Mouse (Mus musculus) hindbrain, embryonic 12.5 days (tissue): ENCODE measurements around the gene Cttn. TPM values are rescaled to one million over a fixed set of nuclear protein-coding genes. Genes with fewer than 3 reads are reported as not detected.
A peak's percentile ranks its signal among the peaks of the same experiment; 100 is the strongest.

ENCODE experiments used
- ATAC-seq: fragments of 200-750 bp; cut with Nextera tagmentation; 2 replicates; pipeline ENCODE4 v1.8.0; 2017; ENCODE audit warnings: moderate TSS enrichment; ENCODE audit not compliant: low FRiP score
- H3K27ac ChIP-seq: fragments of 300-500 bp; sonication (generic); 2 replicates; pipeline ENCODE4 v1.5.1; 2016; ENCODE audit warnings: mild to moderate bottlenecking
- H3K27me3 ChIP-seq: fragments of 300-500 bp; sonication (generic); 2 replicates; pipeline ENCODE4 v1.6.1; 2016; ENCODE audit warnings: mild to moderate bottlenecking
- H3K36me3 ChIP-seq: fragments of 300-500 bp; sonication (generic); 2 replicates; pipeline ENCODE4 v1.6.1; 2016; ENCODE audit warnings: mild to moderate bottlenecking
- H3K4me1 ChIP-seq: fragments of 300-500 bp; sonication (generic); 2 replicates; pipeline ENCODE4 v1.6.1; 2016
- H3K4me2 ChIP-seq: fragments of 300-500 bp; sonication (generic); replicated peaks from 2 replicates; pipeline ENCODE4 v1.6.1; 2016; ENCODE audit warnings: mild to moderate bottlenecking
- H3K4me3 ChIP-seq: fragments of 300-500 bp; sonication (generic); 2 replicates; pipeline ENCODE4 v1.5.1; 2016; ENCODE audit warnings: mild to moderate bottlenecking
- H3K9ac ChIP-seq: fragments of 300-500 bp; sonication (generic); 2 replicates; pipeline ENCODE4 v1.6.1; 2016; ENCODE audit warnings: mild to moderate bottlenecking, moderate library complexity
- H3K9me3 ChIP-seq: fragments of 300-500 bp; sonication (generic); replicated peaks from 2 replicates; pipeline ENCODE4 v1.6.1; 2016; ENCODE audit warnings: mild to moderate bottlenecking
- WGBS: fragments of 180-500 bp; shearing (Covaris S2); methylation state at CpG from one replicate; pipeline ENCODE4 v1.1.7; 2016; 5-methylcytosine and 5-hydroxymethylcytosine counted together
- polyA plus RNA-seq: library from polyadenylated mRNA; unstranded; fragments of >200 nt; fragmentation: Nextera tagmentation; extraction: Ambion mirVana; gene quantifications from 2 replicates; pipeline ENCODE4 v1.2.1, GENCODE M21; 2016

Cttn gene
- polyA plus RNA-seq, 1 experiment from 2014 or later, result 198 TPM

GRCm38 (mm10) chr7:144471103-144471502 is 294 bp upstream of the Cttn start:
- Histone ChIP-seq H3K4me2 (peak overlapping the region; percentile 91), H3K27me3 (no peaks in the 10 kb centered on the region), H3K9me3 (no peaks in the 10 kb centered on the region), H3K9ac (peak overlapping the region; percentile 97), H3K4me3 (peak overlapping the region; percentile 87), H3K36me3 (peaks cover 4% of the 10 kb centered on the region), H3K4me1 (peaks cover 18% of the 10 kb centered on the region), H3K27ac (peak overlapping the region; percentile 80)
- WGBS, result 73% methylated on average over 2 of the region's 2 CpGs
- ATAC-seq, result no peak

DNA sequence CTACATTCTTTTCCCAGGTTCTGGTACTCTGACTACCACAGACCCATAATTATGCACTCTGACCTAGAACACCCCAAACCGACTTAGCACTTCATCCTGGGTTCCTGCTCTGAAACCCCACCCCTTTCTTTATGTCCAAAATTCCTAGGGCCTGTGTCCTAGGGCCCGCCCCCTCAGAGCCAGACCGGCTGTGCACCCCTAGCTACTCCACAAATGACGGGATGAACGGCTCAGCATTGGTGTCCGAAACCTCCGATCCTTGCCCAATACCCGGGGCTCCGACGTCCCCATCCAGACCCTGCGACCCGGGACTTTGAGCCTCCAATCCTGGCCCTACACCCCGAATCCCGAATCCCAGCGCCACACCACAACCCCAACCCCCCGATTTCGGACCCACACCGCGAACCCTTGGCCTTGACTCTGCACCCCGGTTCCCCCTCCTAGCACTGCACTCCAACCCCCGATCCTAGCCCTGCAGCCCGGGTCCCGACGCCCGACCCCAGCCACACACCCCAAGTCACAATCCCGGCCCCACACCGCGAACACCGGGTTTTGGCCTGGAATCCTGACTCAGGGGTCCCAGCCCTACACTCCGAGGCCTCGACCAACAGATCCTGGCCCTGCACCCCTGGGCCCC is 783 bp downstream of the Cttn start:
- Histone ChIP-seq H3K36me3 (peaks cover 10% of the 10 kb centered on the region), H3K4me3 (peak overlapping the region; percentile 87), H3K4me2 (peak overlapping the region; percentile 91), H3K9me3 (no peaks in the 10 kb centered on the region), H3K9ac (peak overlapping the region; percentile 97), H3K27ac (peak overlapping the region; percentile 80), H3K4me1 (peaks cover 18% of the 10 kb centered on the region), H3K27me3 (no peaks in the 10 kb centered on the region)
- ATAC-seq, result peak; percentile 85
- WGBS, result under 1% methylated on average over 31 of the region's 31 CpGs

- no peak for ATAC-seq
- peak overlapping the region; percentile 91 for H3K4me2 ChIP-seq
- peak overlapping the region; percentile 97 for H3K9ac ChIP-seq
- H3K27ac ChIP-seq, result peak overlapping the region; percentile 80
- H3K4me1 ChIP-seq, result peaks cover 18% of the 10 kb centered on the region
- peak overlapping the region; percentile 87 for H3K4me3 ChIP-seq
- no peaks in the 10 kb centered on the region for H3K9me3 ChIP-seq
- WGBS, result 24% methylated on average over 4 of the region's 4 CpGs
- no peaks in the 10 kb centered on the region for H3K27me3 ChIP-seq
- peaks cover 18% of the 10 kb centered on the region for H3K36me3 ChIP-seq
Observed at GRCm38 (mm10) chr7:144469181-144469641, 1.6 kb downstream of the Cttn start.

DNA sequence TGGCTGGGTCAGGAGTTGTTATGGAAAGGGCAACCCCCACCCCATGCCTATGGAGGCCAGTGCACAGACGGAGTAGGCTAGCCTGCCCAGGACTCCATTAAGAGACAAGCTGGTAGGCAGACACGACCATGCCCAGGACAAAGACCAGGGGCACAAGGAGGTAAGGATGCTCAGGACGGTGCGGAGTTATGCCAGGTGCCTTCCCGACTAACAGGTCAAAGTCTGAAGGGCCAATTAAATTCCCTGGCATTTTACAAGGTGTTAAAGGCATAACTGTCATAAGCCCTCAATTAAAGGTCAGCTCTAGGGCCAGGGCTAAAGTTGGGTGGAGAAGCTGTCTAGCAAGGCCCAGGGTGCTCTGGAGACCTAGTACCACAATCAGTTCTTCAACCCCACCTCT is 2.1 kb downstream of the Cttn start:
- Histone ChIP-seq H3K27ac (0 out of 2 replicates have a peak overlapping the region, but pooled peaks have one; percentile 80), H3K4me3 (no peak overlapping the region), H3K4me2 (peak overlapping the region; percentile 91), H3K36me3 (peaks cover 21% of the 10 kb centered on the region), H3K9ac (no peak overlapping the region), H3K27me3 (no peaks in the 10 kb centered on the region), H3K4me1 (peaks cover 18% of the 10 kb centered on the region), H3K9me3 (no peaks in the 10 kb centered on the region)
- 92% methylated on average over 5 of the region's 5 CpGs for WGBS
- no peak for ATAC-seq

GRCm38 (mm10) chr7:144462577-144462976 is 8.2 kb downstream of the Cttn start:
- no peaks in the 10 kb centered on the region for H3K4me1 ChIP-seq
- no peak overlapping the region for H3K27ac ChIP-seq
- H3K36me3 ChIP-seq, result peaks cover 81% of the 10 kb centered on the region
- ATAC-seq, result no peak
- no peaks in the 10 kb centered on the region for H3K27me3 ChIP-seq
- H3K4me2 ChIP-seq, result no peak overlapping the region
- H3K9me3 ChIP-seq, result no peaks in the 10 kb centered on the region
- WGBS, result 90% methylated on average over 7 of the region's 7 CpGs
- no peak overlapping the region for H3K9ac ChIP-seq
- H3K4me3 ChIP-seq, result no peak overlapping the region

- Histone ChIP-seq H3K4me3 (no peak overlapping the region), H3K4me1 (no peaks in the 10 kb centered on the region), H3K27me3 (no peaks in the 10 kb centered on the region), H3K36me3 (peaks cover 93% of the 10 kb centered on the region), H3K9ac (no peak overlapping the region), H3K9me3 (no peaks in the 10 kb centered on the region), H3K4me2 (no peak overlapping the region), H3K27ac (no peak overlapping the region)
- 93% methylated on average over 6 of the region's 6 CpGs for WGBS
- no peak for ATAC-seq
Observed at GRCm38 (mm10) chr7:144461246-144461902, 9.4 kb downstream of the Cttn start.

DNA sequence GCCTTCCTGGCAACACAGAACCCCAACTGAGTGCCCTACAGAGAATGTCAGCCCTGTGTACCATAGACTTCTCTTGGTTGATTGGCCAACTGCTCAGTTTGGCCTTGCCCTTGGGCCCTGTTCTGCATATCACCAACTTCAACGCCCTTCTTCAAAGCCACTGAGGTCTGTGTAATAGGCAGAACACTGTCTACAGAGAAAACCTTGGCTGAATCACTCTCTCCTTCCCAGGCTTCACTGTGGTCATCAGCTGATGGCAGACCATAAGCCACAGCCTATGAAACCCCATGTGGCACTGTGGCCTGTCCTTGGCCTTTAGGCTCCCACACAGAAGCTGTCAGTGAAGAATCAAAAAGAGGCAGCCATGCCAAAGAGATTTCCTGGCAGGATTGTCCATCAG is 11.9 kb downstream of the Cttn start:
- no peaks in the 10 kb centered on the region for H3K4me1 ChIP-seq
- no peaks in the 10 kb centered on the region for H3K9me3 ChIP-seq
- no peak overlapping the region for H3K4me3 ChIP-seq
- WGBS, result 88% methylated on average over 1 of the region's 1 CpGs
- peaks cover 98% of the 10 kb centered on the region for H3K36me3 ChIP-seq
- ATAC-seq, result no peak
- H3K9ac ChIP-seq, result no peak overlapping the region
- H3K4me2 ChIP-seq, result no peak overlapping the region
- H3K27me3 ChIP-seq, result no peaks in the 10 kb centered on the region
- H3K27ac ChIP-seq, result no peak overlapping the region

GRCm38 (mm10) chr7:144450661-144451060 is 20.1 kb downstream of the Cttn start:
- H3K4me1 ChIP-seq, result no peaks in the 10 kb centered on the region
- ATAC-seq, result no peak
- H3K4me3 ChIP-seq, result no peak overlapping the region
- no peaks in the 10 kb centered on the region for H3K27me3 ChIP-seq
- H3K9me3 ChIP-seq, result no peaks in the 10 kb centered on the region
- H3K4me2 ChIP-seq, result no peak overlapping the region
- peaks cover 96% of the 10 kb centered on the region for H3K36me3 ChIP-seq
- H3K9ac ChIP-seq, result no peak overlapping the region
- WGBS, result 91% methylated on average over 9 of the region's 9 CpGs
- no peak overlapping the region for H3K27ac ChIP-seq

GRCm38 (mm10) chr7:144449637-144450570 is 20.9 kb downstream of the Cttn start:
- Histone ChIP-seq H3K4me1 (no peaks in the 10 kb centered on the region), H3K27me3 (no peaks in the 10 kb centered on the region), H3K9me3 (no peaks in the 10 kb centered on the region), H3K4me3 (no peak overlapping the region), H3K36me3 (peaks cover 96% of the 10 kb centered on the region), H3K4me2 (no peak overlapping the region), H3K27ac (no peak overlapping the region), H3K9ac (no peak overlapping the region)
- 93% methylated on average over 13 of the region's 13 CpGs for WGBS
- no peak for ATAC-seq

DNA sequence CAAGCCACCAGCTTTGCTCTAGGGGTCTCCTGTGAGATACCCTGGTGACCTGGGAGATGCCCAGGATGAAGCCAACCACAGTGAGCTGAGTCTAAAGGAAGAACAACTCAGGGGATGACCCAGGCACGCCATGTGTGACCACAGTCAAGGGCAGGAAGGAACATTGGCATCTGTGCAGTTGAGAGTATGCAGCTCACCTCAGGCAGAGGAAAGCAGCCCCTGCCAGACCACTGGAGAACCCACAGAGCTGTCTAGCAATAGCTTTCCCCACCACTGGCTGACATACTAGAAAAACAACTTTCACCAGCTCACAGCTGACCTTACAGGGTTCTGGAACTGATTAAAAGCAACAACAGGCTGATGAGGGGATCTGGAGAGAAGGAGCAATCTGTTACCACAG is 22.6 kb downstream of the Cttn start:
- H3K36me3 ChIP-seq, result peaks cover 94% of the 10 kb centered on the region
- 70% methylated on average over 1 of the region's 1 CpGs for WGBS
- H3K4me2 ChIP-seq, result no peak overlapping the region
- no peak overlapping the region for H3K27ac ChIP-seq
- H3K9ac ChIP-seq, result no peak overlapping the region
- ATAC-seq, result no peak
- H3K9me3 ChIP-seq, result no peaks in the 10 kb centered on the region
- no peaks in the 10 kb centered on the region for H3K27me3 ChIP-seq
- H3K4me3 ChIP-seq, result no peak overlapping the region
- H3K4me1 ChIP-seq, result no peaks in the 10 kb centered on the region

GRCm38 (mm10) chr7:144447146-144447545 is 23.7 kb downstream of the Cttn start:
- no peak for ATAC-seq
- Histone ChIP-seq H3K27me3 (no peaks in the 10 kb centered on the region), H3K4me1 (no peaks in the 10 kb centered on the region), H3K4me3 (no peak overlapping the region), H3K4me2 (no peak overlapping the region), H3K9ac (no peak overlapping the region), H3K9me3 (no peaks in the 10 kb centered on the region), H3K27ac (no peak overlapping the region), H3K36me3 (peaks cover 93% of the 10 kb centered on the region)
- WGBS, result 97% methylated on average over 3 of the region's 3 CpGs

- no peak for ATAC-seq
- WGBS, result 92% methylated on average over 7 of the region's 7 CpGs
- Histone ChIP-seq H3K27ac (no peak overlapping the region), H3K36me3 (peaks cover 93% of the 10 kb centered on the region), H3K4me1 (no peaks in the 10 kb centered on the region), H3K9ac (no peak overlapping the region), H3K4me3 (no peak overlapping the region), H3K4me2 (no peak overlapping the region), H3K9me3 (no peaks in the 10 kb centered on the region), H3K27me3 (no peaks in the 10 kb centered on the region)
Observed at GRCm38 (mm10) chr7:144444788-144445187, 26.0 kb downstream of the Cttn start.
